Mouse (Mus musculus) ovary, adult 18-20 months (tissue): ENCODE measurements at regions not wholly inside any gene's neighbourhood (a gene's known extent, or its start where the extent isn't known, plus 50 kb on each side); places are given as distances from the start of the nearest gene placed in this dataset.

Experiments
- DNase-seq: peaks from one replicate; pipeline ENCODE4 v3.0.0; 2022; ENCODE audit warnings: low spot score, mixed read lengths

DNA sequence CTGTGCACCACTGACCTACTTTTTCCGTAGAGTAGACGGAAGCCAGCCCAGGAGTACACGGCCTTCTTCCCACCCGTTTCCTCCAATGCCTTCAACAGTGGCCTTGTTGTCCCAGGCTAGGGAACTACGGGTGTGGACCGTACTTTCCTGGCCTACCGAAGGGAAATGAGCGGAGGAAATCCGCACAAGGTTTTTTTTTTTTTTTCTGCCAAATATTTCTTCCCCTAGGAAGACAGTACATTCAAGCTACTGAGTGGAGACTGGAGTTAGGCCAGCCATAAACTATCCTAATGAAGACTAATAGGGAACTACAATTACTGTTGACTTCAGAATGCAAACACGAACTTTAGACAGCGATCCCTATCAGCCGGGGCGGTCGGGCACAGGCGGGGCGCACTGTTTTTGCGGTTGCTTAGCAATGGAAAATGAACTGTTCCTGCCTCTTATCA lies 177.3 kb downstream of the Ttc8 start:
- no peak for DNase-seq

DNA sequence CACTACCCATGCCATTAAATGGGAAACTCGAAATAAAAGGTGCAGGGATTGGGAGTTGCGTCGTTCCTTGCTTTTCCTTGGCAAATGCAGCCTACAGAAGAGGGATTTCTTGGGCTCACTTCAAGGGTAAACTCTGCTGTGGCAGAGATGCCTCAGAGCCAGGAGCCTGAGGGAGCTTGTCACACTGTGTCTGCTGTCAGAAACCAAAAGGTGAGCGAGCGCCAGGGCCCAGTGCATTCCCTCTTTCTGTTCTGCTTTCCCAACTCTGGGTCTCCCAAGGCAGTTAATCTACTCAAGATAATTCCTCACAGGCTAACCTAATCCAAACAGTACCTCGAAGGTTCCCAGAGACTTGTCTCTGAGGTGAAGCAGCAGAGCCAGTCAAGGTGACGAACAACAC lies 179.5 kb downstream of the Ttc8 start:
- DNase-seq, result no peak

DNA sequence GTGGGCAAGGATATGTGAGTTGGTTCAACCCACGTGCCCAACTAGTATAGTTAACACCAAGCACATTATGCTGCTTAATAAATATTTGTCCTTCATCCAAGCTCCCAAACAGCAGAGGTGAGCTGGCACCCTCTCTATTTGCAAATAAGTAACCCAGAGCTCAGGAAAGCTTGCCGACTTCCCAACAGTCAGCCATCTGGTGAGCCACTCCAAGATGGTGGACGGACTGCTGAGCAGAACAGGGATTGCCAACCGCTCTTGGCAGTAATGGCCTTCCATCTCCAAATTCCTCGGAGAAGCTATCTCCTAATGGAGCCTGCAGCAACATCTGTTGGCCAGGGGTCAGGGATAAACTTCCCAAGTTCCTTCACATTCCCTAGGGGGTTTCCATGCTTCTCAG lies 188.2 kb downstream of the Ttc8 start:
- DNase-seq, result no peak

DNA sequence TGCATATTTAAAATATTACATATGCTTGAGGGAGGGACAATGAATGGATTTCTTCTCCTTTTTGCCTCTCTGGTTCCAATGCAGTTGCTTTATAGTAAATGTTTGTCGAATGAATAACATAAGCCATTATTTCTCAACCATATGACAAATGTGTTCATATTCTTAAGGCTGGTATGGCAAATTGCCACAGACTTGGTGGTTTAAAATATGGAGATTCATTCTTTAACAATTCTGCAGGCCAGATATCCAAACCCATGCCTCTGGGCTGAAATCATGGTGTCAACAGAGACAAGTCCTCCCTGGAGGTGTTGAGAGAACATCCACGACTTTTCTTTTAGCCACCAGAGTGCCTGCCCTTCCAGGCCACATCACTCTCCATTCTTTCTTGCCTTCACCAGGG lies 193.4 kb downstream of the Ttc8 start:
- no peak for DNase-seq

DNA sequence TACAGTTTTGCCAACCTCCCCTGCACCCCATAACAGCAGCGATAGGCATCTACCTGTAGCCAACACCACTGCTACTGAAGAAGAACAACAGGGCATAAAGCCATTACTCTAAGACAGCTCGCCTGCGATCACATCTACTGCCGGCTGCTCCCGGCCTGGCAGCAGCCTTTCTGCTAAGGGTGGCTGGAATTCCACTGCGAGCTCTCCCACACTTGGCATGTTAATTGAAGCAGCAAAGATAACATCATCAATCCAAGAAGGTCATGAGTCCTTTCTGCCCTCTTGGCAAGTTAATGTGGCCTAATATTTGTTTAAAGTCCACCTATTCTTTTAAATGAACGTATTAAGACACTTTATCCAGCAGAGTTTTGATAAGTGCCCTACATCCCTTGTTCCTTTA lies 196.1 kb downstream of the Ttc8 start:
- no peak for DNase-seq

DNA sequence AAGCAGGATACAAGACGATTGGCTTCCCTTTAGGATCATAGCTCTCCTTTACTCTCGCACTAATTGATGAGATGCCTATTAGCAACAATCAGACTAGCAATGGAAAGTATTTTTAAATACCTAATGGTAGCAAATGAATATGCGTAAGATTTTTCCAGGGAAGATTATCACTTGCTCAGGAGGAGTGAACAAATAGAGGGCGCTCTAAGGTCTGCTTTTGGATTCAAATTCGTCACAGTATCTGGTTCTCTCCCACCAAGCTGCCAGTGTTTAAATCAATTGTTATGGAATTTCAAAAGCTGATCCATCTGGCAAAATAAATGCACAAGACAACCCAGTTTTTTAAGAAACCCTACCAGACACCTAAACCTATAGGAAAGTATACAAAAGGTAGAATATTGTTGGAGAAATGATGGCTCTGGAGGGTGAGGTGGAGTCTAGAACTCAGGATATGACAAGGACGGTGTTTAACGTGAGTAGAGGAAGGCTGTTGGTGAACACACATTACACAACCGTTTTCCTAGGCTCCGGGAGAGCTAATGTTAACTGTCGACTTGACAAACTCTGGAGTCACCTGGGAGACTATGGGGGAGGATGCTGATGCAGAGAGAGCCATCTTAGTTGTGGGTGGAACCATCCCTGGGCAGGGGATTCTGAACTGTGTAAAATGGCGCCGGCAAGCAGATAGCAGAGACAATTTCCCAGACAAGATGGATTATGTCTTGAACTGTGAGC lies 198.2 kb downstream of the Ttc8 start:
- DNase-seq, result no peak

DNA sequence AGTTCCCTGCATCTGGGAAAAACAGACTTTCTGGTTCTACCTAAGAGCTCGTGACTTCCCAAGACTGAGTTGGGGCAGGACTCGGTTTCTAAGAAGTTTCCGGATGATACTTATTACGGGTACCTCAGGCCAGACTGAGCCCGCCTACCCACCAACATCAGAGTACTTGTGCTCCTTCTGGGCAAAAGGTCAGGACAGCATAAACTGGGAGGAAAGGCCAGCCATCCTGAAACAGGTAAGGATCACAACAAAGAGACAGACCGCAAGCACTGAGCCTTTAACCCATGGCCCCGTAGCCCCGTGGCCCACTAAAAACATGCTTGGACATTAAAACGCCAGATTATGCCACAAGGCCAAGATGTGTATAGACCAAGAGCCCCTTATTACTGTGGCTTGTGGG lies 199.6 kb downstream of the Ttc8 start:
- DNase-seq, result no peak

DNA sequence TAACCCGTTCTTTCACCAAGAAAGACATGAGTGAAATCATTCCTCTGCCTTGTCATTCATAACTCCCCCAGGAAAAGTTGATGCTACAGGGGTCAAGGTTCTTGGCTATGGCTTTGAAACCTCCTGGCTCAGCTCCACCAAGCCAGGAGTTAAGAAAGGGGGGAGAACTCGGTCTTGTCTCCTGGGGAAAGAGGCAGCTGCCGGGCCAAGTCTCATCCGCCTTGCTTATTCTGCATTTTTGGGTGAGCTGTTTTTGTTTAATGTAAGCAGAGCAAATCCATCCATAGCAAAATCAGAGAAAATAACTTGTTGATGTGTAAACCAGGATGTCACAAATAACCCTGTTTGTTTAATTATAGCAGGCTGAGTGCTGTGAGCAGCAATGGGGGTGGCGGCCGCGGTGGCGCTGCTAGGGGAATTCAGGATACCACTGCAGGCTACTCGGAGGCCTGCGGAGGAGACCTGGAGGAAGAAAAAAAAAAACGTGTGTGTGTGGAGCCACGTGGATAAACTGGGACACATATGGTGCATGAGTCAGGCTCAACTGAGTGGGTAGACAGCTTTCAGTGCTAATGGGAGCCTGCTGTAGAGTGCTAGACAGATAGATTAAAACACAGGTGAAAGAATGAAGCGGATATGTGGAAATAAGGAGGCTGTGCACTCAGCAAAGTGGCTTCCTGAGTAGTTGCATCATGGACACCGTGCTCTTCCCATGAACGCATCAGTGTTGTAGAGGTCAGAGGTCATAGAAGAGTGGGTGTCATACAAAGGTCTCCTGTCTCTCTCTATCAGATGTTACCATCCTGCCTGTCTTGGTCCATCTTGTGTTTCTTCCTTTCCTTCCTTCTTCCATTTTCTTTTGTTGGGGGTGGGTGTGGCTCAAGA lies 203.5 kb downstream of the Ttc8 start:
- no peak for DNase-seq

DNA sequence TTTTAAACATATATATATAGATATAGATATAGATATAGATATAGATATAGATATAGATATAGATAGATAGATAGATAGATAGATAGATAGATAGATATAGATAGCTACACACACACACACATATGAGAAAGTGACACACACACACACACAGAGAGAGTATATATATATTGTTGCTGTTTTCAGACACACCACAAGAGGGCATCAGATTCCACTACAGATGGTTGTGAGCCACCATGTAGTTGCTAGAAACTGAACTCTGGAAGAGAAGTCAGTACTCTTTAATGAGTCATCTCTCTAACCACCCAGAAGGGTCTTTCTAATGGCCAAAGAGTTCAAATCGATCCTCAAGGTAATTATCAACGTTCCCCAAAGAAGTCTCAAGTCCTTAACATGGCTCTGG lies 205.8 kb downstream of the Ttc8 start:
- DNase-seq, result no peak
